Mouse (Mus musculus) B cell, adult 67 days (primary cell): ENCODE measurements around the gene Gm5724. TPM values are rescaled to one million over a fixed set of nuclear protein-coding genes. Genes with fewer than 3 reads are reported as not detected.

Source experiments
- total RNA-seq, 2 experiments: library from RNA; stranded (reverse); gene quantifications; 4 replicates each; pipeline ENCODE4 v1.2.4; 2023

Gm5724 gene
- not detected for total RNA-seq

GRCm38 (mm10) chr6:141773710-141774109 lies at the start of gene Gm5724:
TSS of gene Gm5724 (minus strand) at chr6:141773810.

Other genes starting within 250 kb of the Gm5724 start
- gene Slco1c1, start 249.4 kb downstream of the Gm5724 start, total RNA-seq: not detected
- gene Slco1b2, start 144.3 kb downstream of the Gm5724 start, total RNA-seq: not detected
- not detected for gene Slco1a4, start 82.4 kb upstream of the Gm5724 start, total RNA-seq
- gene Slco1a1, start 173.2 kb upstream of the Gm5724 start, total RNA-seq: not detected
- gene Gm6614, start 237.6 kb upstream of the Gm5724 start, total RNA-seq: not detected